Mouse (Mus musculus): ENCODE measurements around the gene B4galt1. TPM values are rescaled to one million over a fixed set of nuclear protein-coding genes. Genes with fewer than 3 reads are reported as not detected.

Gene B4galt1
- polyA plus RNA-seq (2017; shearing (Covaris generic)): 10 to 100 TPM; 58.7 to 75.3 TPM

- peak; percentile 80 for ATAC-seq
These were observed at the start of gene B4galt1 for GRCm38 (mm10) chr4:40853565-40854386. B4galt1 (minus strand) TSS chr4:40854005.

GRCm38 (mm10) chr4:40900612-40901011, 46.8 kb upstream of the B4galt1 start:
- no peak for ATAC-seq

GRCm38 (mm10) chr4:40900071-40900470, 46.3 kb upstream of the B4galt1 start:
- no peak for ATAC-seq

- no peak for ATAC-seq
These were observed 45.5 kb upstream of the B4galt1 start for GRCm38 (mm10) chr4:40899264-40899663.

GRCm38 (mm10) chr4:40898476-40899044, 44.8 kb upstream of the B4galt1 start:
- no peak for ATAC-seq

- no peak for ATAC-seq
These were observed 41.8 kb upstream of the B4galt1 start for GRCm38 (mm10) chr4:40895646-40896045.

- no peak for ATAC-seq
These were observed 41.3 kb upstream of the B4galt1 start for GRCm38 (mm10) chr4:40895118-40895517.

- no peak for ATAC-seq
These were observed 37.4 kb upstream of the B4galt1 start for GRCm38 (mm10) chr4:40891206-40891605.

GRCm38 (mm10) chr4:40889983-40890382, 36.2 kb upstream of the B4galt1 start:
- ATAC-seq: no peak

GRCm38 (mm10) chr4:40889252-40889651, 35.4 kb upstream of the B4galt1 start:
- no peak for ATAC-seq

GRCm38 (mm10) chr4:40888839-40889238, 35.0 kb upstream of the B4galt1 start:
- no peak for ATAC-seq

GRCm38 (mm10) chr4:40885883-40886282, 32.1 kb upstream of the B4galt1 start:
- no peak for ATAC-seq

- ATAC-seq: no peak
These were observed 31.3 kb upstream of the B4galt1 start for GRCm38 (mm10) chr4:40885166-40885525.

- ATAC-seq: no peak
These were observed 30.7 kb upstream of the B4galt1 start for GRCm38 (mm10) chr4:40884282-40885165.

- ATAC-seq: peak; percentile 69
These were observed 29.4 kb upstream of the B4galt1 start for GRCm38 (mm10) chr4:40883200-40883599.

GRCm38 (mm10) chr4:40877528-40877927, 23.7 kb upstream of the B4galt1 start:
- no peak for ATAC-seq

- peak; percentile 45 for ATAC-seq
These were observed 23.1 kb upstream of the B4galt1 start for GRCm38 (mm10) chr4:40876814-40877371.

- peak; percentile 92 for ATAC-seq
These were observed 22.0 kb upstream of the B4galt1 start for GRCm38 (mm10) chr4:40875842-40876241.

GRCm38 (mm10) chr4:40874794-40875552, 21.2 kb upstream of the B4galt1 start:
- ATAC-seq: no peak

- no peak for ATAC-seq
These were observed 20.4 kb upstream of the B4galt1 start for GRCm38 (mm10) chr4:40874151-40874600.

- no peak for ATAC-seq
These were observed 19.5 kb upstream of the B4galt1 start for GRCm38 (mm10) chr4:40873320-40873719.

- no peak for ATAC-seq
These were observed 18.3 kb upstream of the B4galt1 start for GRCm38 (mm10) chr4:40872129-40872528.

Data from activated CD4-positive, CD25-positive, alpha-beta regulatory T cell, adult 4 months (primary cell).